Mouse (Mus musculus) activated CD4-positive, CD25-positive, alpha-beta regulatory T cell (primary cell): Measurements from ENCODE around the gene Orm1. TPM values are rescaled to one million over a fixed set of nuclear protein-coding genes. Genes with fewer than 3 reads are reported as not detected.

Experiments used
- polyA plus RNA-seq, 2 experiments: library from polyadenylated mRNA; unstranded; fragments of 100-300 nt; shearing (Covaris generic); gene quantifications; one replicate each; pipeline ENCODE4 v1.2.1; 2017

Gene Orm1
- polyA plus RNA-seq, result not detected

GRCm38 (mm10) chr4:63344295-63344694, at the start of gene Orm1:
Orm1 (plus strand) TSS chr4:63344560.

GRCm38 (mm10) chr4:63355877-63356665, 11.7 kb downstream of the Orm1 start, which contains the start of gene Orm3:
Orm3 (plus strand) TSS chr4:63356162.

GRCm38 (mm10) chr4:63362150-63362549, 17.8 kb downstream of the Orm1 start, which contains the start of gene Orm2:
Orm2 (plus strand) TSS chr4:63362449.

Other genes starting within 250 kb of the Orm1 start
- not detected for gene Ambp, start 189.8 kb upstream of the Orm1 start, polyA plus RNA-seq
- under 1 TPM in 1 of 2 experiments, not detected in 1; 0.07 TPM for gene Kif12, start 172.4 kb upstream of the Orm1 start, polyA plus RNA-seq
- gene Col27a1, start 130.6 kb upstream of the Orm1 start, polyA plus RNA-seq, result under 1 TPM; 0.39 to 0.43 TPM
- under 1 TPM in 1 of 2 experiments, not detected in 1; 0.23 TPM for gene Orm3, start 11.6 kb downstream of the Orm1 start, polyA plus RNA-seq
- under 1 TPM; 0.38 to 0.49 TPM for gene Orm2, start 17.9 kb downstream of the Orm1 start, polyA plus RNA-seq
- 100 to 1,000 TPM; 167 to 278 TPM for gene Akna, start 58.8 kb downstream of the Orm1 start, polyA plus RNA-seq
- 10 to 100 TPM in 1 of 2 experiments, 1 to 10 TPM in 1; 7.9 to 10.3 TPM for gene Whrn, start 151.4 kb downstream of the Orm1 start, polyA plus RNA-seq
- gene Atp6v1g1, start 200.2 kb downstream of the Orm1 start, polyA plus RNA-seq, result 100 to 1,000 TPM; 128 to 143 TPM
- gene Tmem268, start 214.2 kb downstream of the Orm1 start, polyA plus RNA-seq, result 10 to 100 TPM; 22.2 to 25.0 TPM